Mouse (Mus musculus): ENCODE measurements around the gene Bcar3.
A peak's percentile ranks its signal among the peaks of the same experiment; 100 is the strongest.

Gene Bcar3

GRCm38 (mm10) chr3:122511721-122512619 is 218.0 kb downstream of the Bcar3 start:
- no peak for DNase-seq (ENCODE audit: low spot score in 2 of 2)

- DNase-seq (ENCODE audit: low spot score in 2 of 2), result peak; percentile 36 to 48
These were observed 218.9 kb downstream of the Bcar3 start for GRCm38 (mm10) chr3:122512725-122513375.

GRCm38 (mm10) chr3:122515568-122516326 is 221.8 kb downstream of the Bcar3 start:
- DNase-seq (ENCODE audit: low spot score in 2 of 2), result no peak

GRCm38 (mm10) chr3:122516327-122516695 is 222.4 kb downstream of the Bcar3 start:
- DNase-seq (ENCODE audit: low spot score in 2 of 2), result no peak

GRCm38 (mm10) chr3:122517726-122518125 is 223.8 kb downstream of the Bcar3 start:
- no peak for DNase-seq (ENCODE audit: low spot score in 2 of 2)

GRCm38 (mm10) chr3:122518231-122518736 is 224.3 kb downstream of the Bcar3 start:
- no peak for DNase-seq (ENCODE audit: low spot score in 2 of 2)

- no peak for DNase-seq (ENCODE audit: low spot score in 2 of 2)
These were observed 225.1 kb downstream of the Bcar3 start for GRCm38 (mm10) chr3:122519082-122519481.

- no peak for DNase-seq (ENCODE audit: low spot score in 2 of 2)
These were observed 226.4 kb downstream of the Bcar3 start for GRCm38 (mm10) chr3:122520365-122520764.

GRCm38 (mm10) chr3:122520875-122521274 is 226.9 kb downstream of the Bcar3 start:
- DNase-seq (ENCODE audit: low spot score in 2 of 2), result no peak

GRCm38 (mm10) chr3:122521294-122521693 is 227.4 kb downstream of the Bcar3 start:
- no peak for DNase-seq (ENCODE audit: low spot score in 2 of 2)

GRCm38 (mm10) chr3:122528477-122528876 is 234.5 kb downstream of the Bcar3 start:
- no peak for DNase-seq (ENCODE audit: low spot score in 2 of 2)

GRCm38 (mm10) chr3:122535938-122536703 is 242.2 kb downstream of the Bcar3 start:
- no peak for DNase-seq (ENCODE audit: low spot score in 2 of 2)

- DNase-seq (ENCODE audit: low spot score in 2 of 2), result no peak
These were observed 244.9 kb downstream of the Bcar3 start for GRCm38 (mm10) chr3:122538851-122539250.

GRCm38 (mm10) chr3:122539961-122540690 is 246.2 kb downstream of the Bcar3 start:
- DNase-seq (ENCODE audit: low spot score in 2 of 2), result no peak

GRCm38 (mm10) chr3:122540918-122541317 is 247.0 kb downstream of the Bcar3 start:
- no peak for DNase-seq (ENCODE audit: low spot score in 2 of 2)

- no peak for DNase-seq (ENCODE audit: low spot score in 2 of 2)
These were observed 251.4 kb downstream of the Bcar3 start for GRCm38 (mm10) chr3:122545346-122545745.

GRCm38 (mm10) chr3:122547469-122547868 is 253.5 kb downstream of the Bcar3 start:
- DNase-seq (ENCODE audit: low spot score in 2 of 2), result no peak

GRCm38 (mm10) chr3:122551174-122551573 is 257.2 kb downstream of the Bcar3 start:
- no peak for DNase-seq (ENCODE audit: low spot score in 2 of 2)

- no peak for DNase-seq (ENCODE audit: low spot score in 2 of 2)
These were observed 263.8 kb downstream of the Bcar3 start for GRCm38 (mm10) chr3:122557766-122558165.

GRCm38 (mm10) chr3:122565285-122565684 is 271.3 kb downstream of the Bcar3 start:
- no peak for DNase-seq (ENCODE audit: low spot score in 2 of 2)

- no peak for DNase-seq (ENCODE audit: low spot score in 2 of 2)
These were observed 272.2 kb downstream of the Bcar3 start for GRCm38 (mm10) chr3:122566112-122566511.
